Mouse (Mus musculus): ENCODE results near the gene Cpeb3. TPM values are rescaled to one million over a fixed set of nuclear protein-coding genes. Genes with fewer than 3 reads are reported as not detected.

Gene Cpeb3
- polyA plus RNA-seq, 1 experiment from 2014 or later = 11.2 TPM

DNA sequence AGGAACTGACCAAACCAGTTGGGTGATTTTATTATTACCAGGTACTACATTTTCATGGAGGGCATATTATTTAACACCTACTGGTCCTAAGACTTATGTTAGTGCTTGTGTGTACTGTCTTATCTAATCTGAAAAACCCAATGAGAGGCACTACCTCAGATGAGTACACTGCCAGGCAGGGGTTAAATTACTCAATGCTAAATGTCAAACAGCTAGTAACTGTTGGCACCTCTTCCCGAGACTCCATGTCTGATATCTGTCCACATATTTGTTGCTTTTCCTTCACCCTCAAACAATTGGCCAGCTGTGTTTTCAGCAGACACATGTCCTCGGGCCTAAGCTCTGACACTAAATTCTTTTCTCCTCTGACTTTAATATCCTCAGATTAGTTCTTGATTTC is 132.3 kb downstream of the Cpeb3 start:
- no peaks in the 10 kb centered on the region for H3K9me3 ChIP-seq (replicated peaks; ENCODE audit: control insufficient read depth, low read length, poor library complexity, severe bottlenecking)
- no peak overlapping the region for H3K4me3 ChIP-seq (ENCODE audit: low read depth, low read length)
- 69% methylated on average over 2 of the region's 2 CpGs for WGBS
- H3K4me1 ChIP-seq (ENCODE audit: control insufficient read depth, insufficient read depth, low read length) = no peaks in the 10 kb centered on the region
- no peak for ATAC-seq
- H3K27ac ChIP-seq (ENCODE audit: low read length) = no peak overlapping the region
- no peaks in the 10 kb centered on the region for H3K27me3 ChIP-seq (ENCODE audit: control insufficient read depth, insufficient read depth, low read depth, low read length)
- H3K9ac ChIP-seq (ENCODE audit: low read depth, low read length) = no peak overlapping the region
- H3K4me2 ChIP-seq (ENCODE audit: low read length) = no peak overlapping the region
- H3K36me3 ChIP-seq (ENCODE audit: control insufficient read depth, insufficient read depth, low read length) = no peaks in the 10 kb centered on the region

DNA sequence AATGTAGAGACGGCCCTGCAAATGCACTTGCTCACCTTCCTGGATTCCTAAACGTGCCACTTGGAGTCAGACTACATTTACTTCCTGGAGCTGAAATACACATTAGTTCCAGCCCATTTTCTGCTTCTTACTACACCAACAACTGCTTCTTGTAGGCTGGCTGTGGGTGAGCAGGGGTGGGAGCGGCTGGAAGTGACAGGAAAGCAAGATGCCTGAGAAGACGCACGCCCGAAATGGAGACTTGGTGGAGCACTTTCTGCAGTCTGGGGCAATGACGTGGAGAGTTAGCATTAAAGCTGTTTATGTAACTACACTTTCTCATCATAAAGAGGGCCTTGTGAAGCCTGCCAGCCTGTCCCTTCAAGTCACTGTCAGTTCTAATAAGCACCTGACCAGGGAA is 132.7 kb downstream of the Cpeb3 start:
- H3K27me3 ChIP-seq (ENCODE audit: control insufficient read depth, insufficient read depth, low read depth, low read length) = no peaks in the 10 kb centered on the region
- 82% methylated on average over 7 of the region's 7 CpGs for WGBS
- no peak overlapping the region for H3K27ac ChIP-seq (ENCODE audit: low read length)

DNA sequence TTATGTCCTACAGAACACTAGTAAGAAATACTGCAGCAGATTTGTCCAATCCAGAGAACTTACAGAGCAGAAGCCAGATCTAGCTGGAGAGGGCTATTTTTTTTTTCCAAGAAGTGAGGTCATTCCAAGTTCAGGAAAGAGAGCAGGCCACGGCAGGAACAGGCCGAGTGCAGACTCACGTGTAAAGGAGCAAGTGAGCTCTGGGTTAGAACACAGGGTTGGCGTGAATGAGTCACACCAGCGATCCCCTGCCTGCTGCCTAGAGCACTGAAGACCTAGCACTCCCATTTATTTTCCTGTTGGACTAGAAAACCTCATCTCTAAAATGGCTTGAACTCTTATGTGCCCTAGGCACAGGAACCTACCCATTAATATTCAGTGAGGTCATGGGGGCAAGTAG is 133.7 kb downstream of the Cpeb3 start:
- Histone ChIP-seq H3K4me3 (ENCODE audit: low read depth, low read length) (no peak overlapping the region), H3K4me2 (ENCODE audit: low read length) (no peak overlapping the region), H3K27me3 (ENCODE audit: control insufficient read depth, insufficient read depth, low read depth, low read length) (no peaks in the 10 kb centered on the region), H3K36me3 (ENCODE audit: control insufficient read depth, insufficient read depth, low read length) (no peaks in the 10 kb centered on the region), H3K4me1 (ENCODE audit: control insufficient read depth, insufficient read depth, low read length) (no peaks in the 10 kb centered on the region), H3K27ac (ENCODE audit: low read length) (no peak overlapping the region), H3K9ac (ENCODE audit: low read depth, low read length) (no peak overlapping the region), H3K9me3 (replicated peaks; ENCODE audit: control insufficient read depth, low read length, poor library complexity, severe bottlenecking) (no peaks in the 10 kb centered on the region)
- no peak for ATAC-seq
- WGBS = 84% methylated on average over 5 of the region's 5 CpGs

More for the DNA sequence above, 132.7 kb downstream of the Cpeb3 start:
- Histone ChIP-seq H3K9me3 (replicated peaks; ENCODE audit: control insufficient read depth, low read length, poor library complexity, severe bottlenecking) (no peaks in the 10 kb centered on the region), H3K4me2 (ENCODE audit: low read length) (no peak overlapping the region), H3K36me3 (ENCODE audit: control insufficient read depth, insufficient read depth, low read length) (no peaks in the 10 kb centered on the region), H3K4me1 (ENCODE audit: control insufficient read depth, insufficient read depth, low read length) (no peaks in the 10 kb centered on the region), H3K9ac (ENCODE audit: low read depth, low read length) (no peak overlapping the region), H3K4me3 (ENCODE audit: low read depth, low read length) (no peak overlapping the region)
- no peak for ATAC-seq

DNA sequence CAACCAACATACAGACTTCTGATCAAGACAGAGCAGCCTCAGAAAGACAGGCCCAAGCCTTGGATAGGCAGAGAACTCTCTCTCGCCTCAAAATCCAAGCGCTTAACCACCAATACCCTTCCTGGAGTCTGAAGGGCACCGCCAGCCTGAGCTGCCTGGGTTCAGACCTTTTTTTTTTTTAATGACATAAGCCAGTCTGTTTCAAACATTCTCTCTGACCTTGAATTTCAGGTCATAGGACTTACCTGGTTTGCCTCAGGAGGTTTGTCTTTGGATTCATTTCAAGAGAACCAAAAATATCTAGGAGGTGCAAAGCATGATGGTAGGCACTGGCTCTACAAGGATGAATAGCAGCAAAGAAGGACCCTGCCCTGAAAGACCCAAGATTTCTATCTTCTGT is 134.1 kb downstream of the Cpeb3 start:
- no peaks in the 10 kb centered on the region for H3K4me1 ChIP-seq (ENCODE audit: control insufficient read depth, insufficient read depth, low read length)
- WGBS = 99% methylated on average over 3 of the region's 3 CpGs
- ATAC-seq = no peak

DNA sequence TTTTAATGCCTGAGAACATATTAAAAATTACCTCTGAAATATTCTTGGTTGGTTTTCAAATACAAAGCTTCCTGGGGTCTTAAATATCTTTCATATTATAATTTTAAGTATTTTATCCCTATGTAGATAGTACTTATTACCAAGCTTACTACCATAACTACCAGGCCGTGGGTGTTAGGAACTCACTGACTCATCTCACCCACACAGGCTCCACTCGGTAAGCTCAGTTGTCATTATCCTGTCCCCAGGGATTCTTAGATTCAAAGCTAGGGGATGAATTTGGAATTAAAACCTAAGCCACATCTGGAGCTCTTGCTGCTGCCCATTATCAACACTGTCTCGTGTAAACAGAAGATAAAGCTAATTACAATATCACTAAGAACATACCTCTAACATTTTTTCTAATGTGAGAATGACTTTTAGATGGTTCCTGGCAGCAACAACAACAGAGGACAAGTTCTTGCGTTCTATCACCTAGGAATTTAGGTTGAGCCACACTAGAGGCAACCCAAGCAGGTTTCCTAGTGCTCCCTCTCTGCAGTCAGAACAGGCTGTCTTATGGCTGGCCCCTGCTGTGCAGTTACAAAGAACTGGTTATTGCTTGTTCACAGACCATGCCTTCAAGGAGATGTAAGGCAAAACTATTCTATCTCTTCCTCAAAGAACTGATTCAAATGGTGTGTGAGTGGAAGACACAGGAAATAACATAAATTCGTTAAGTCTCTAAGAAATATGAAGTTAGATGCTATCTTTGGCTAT is 135.4 kb downstream of the Cpeb3 start:
- 41% methylated on average over 5 of the region's 5 CpGs for WGBS
- no peak overlapping the region for H3K9ac ChIP-seq (ENCODE audit: low read depth, low read length)
- H3K9me3 ChIP-seq (replicated peaks; ENCODE audit: control insufficient read depth, low read length, poor library complexity, severe bottlenecking) = no peaks in the 10 kb centered on the region
- ATAC-seq = peak; percentile 32; the same call in 1 of the 2 replicates
- H3K4me1 ChIP-seq (ENCODE audit: control insufficient read depth, insufficient read depth, low read length) = no peaks in the 10 kb centered on the region
- H3K4me3 ChIP-seq (ENCODE audit: low read depth, low read length) = no peak overlapping the region
- no peak overlapping the region for H3K27ac ChIP-seq (ENCODE audit: low read length)
- no peaks in the 10 kb centered on the region for H3K27me3 ChIP-seq (ENCODE audit: control insufficient read depth, insufficient read depth, low read depth, low read length)
- no peak overlapping the region for H3K4me2 ChIP-seq (ENCODE audit: low read length)
- H3K36me3 ChIP-seq (ENCODE audit: control insufficient read depth, insufficient read depth, low read length) = no peaks in the 10 kb centered on the region

More for the DNA sequence above, 134.1 kb downstream of the Cpeb3 start:
- H3K4me3 ChIP-seq (ENCODE audit: low read depth, low read length) = no peak overlapping the region
- H3K27me3 ChIP-seq (ENCODE audit: control insufficient read depth, insufficient read depth, low read depth, low read length) = no peaks in the 10 kb centered on the region
- H3K9me3 ChIP-seq (replicated peaks; ENCODE audit: control insufficient read depth, low read length, poor library complexity, severe bottlenecking) = no peaks in the 10 kb centered on the region
- no peak overlapping the region for H3K27ac ChIP-seq (ENCODE audit: low read length)
- no peak overlapping the region for H3K4me2 ChIP-seq (ENCODE audit: low read length)
- no peak overlapping the region for H3K9ac ChIP-seq (ENCODE audit: low read depth, low read length)
- H3K36me3 ChIP-seq (ENCODE audit: control insufficient read depth, insufficient read depth, low read length) = no peaks in the 10 kb centered on the region

DNA sequence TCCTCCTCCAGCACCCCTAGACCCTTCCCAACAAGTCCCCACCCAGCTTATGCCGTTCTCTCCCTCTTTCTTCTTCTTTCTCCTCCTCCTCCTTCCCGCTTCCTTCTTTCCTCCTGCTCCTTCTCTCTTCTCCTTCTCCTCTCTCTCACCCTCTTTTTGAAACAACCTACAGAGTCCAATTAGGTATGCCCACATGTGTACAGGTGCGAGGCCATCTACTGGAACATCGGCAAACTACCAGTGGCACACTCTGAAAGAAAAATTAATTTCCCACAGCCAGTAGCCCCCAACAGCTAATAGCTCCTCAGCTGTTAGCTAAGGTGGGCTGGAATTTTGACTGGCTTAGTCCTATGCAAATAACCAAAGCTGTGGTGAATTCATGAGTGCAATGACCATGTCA is 139.2 kb downstream of the Cpeb3 start:
- H3K9ac ChIP-seq (ENCODE audit: low read depth, low read length) = no peak overlapping the region
- H3K9me3 ChIP-seq (replicated peaks; ENCODE audit: control insufficient read depth, low read length, poor library complexity, severe bottlenecking) = no peaks in the 10 kb centered on the region
- no peaks in the 10 kb centered on the region for H3K36me3 ChIP-seq (ENCODE audit: control insufficient read depth, insufficient read depth, low read length)
- H3K4me2 ChIP-seq (ENCODE audit: low read length) = no peak overlapping the region
- no peaks in the 10 kb centered on the region for H3K27me3 ChIP-seq (ENCODE audit: control insufficient read depth, insufficient read depth, low read depth, low read length)
- no peak overlapping the region for H3K27ac ChIP-seq (ENCODE audit: low read length)
- H3K4me1 ChIP-seq (ENCODE audit: control insufficient read depth, insufficient read depth, low read length) = no peaks in the 10 kb centered on the region
- H3K4me3 ChIP-seq (ENCODE audit: low read depth, low read length) = no peak overlapping the region
- ATAC-seq = no peak
- 91% methylated on average over 4 of the region's 4 CpGs for WGBS

DNA sequence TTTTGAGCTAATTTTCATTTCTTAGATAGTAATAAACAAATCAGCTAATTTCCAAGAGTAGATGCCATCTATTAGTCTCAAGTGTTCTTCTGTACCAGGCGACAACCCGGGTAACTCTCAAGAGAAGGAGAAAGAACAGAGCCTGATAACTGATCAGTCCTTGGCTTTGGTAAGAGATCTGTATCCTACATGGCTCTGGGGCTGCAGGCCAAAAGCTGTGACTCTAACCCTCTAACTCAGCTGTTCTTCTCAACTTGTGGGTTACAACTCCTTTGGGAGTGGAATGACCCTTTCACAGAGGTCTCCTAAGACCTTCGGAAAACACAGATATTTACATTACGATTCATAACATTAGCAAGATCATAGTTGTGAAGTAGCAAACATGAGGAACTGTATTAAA is 148.3 kb downstream of the Cpeb3 start:
- 93% methylated on average over 4 of the region's 4 CpGs for WGBS
- Histone ChIP-seq H3K4me2 (ENCODE audit: low read length) (no peak overlapping the region), H3K4me1 (ENCODE audit: control insufficient read depth, insufficient read depth, low read length) (no peaks in the 10 kb centered on the region)

DNA sequence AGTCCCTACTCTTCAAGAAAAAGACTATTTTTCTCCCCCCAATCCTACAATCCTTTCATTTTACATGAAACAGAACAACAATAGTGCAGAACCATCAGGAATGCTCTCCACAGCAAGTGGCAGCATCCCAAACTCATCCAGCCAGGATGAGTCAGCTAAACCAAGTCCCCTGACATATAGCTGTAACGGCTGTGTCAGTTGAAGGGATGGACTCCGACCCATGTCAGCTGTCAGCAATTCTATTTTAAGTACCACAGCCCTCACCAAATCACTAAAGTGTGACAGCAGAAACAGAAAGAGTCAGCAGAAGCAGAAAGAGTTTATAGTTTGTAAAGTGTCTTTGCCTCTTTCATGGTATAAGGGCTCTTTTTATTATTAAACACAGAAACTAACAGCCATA is 148.8 kb downstream of the Cpeb3 start:
- no peak overlapping the region for H3K4me2 ChIP-seq (ENCODE audit: low read length)
- WGBS = 50% methylated on average over 2 of the region's 2 CpGs
- no peak overlapping the region for H3K27ac ChIP-seq (ENCODE audit: low read length)
- no peaks in the 10 kb centered on the region for H3K9me3 ChIP-seq (replicated peaks; ENCODE audit: control insufficient read depth, low read length, poor library complexity, severe bottlenecking)
- H3K9ac ChIP-seq (ENCODE audit: low read depth, low read length) = no peak overlapping the region
- H3K4me1 ChIP-seq (ENCODE audit: control insufficient read depth, insufficient read depth, low read length) = no peaks in the 10 kb centered on the region
- no peak overlapping the region for H3K4me3 ChIP-seq (ENCODE audit: low read depth, low read length)
- no peaks in the 10 kb centered on the region for H3K36me3 ChIP-seq (ENCODE audit: control insufficient read depth, insufficient read depth, low read length)
- H3K27me3 ChIP-seq (ENCODE audit: control insufficient read depth, insufficient read depth, low read depth, low read length) = no peaks in the 10 kb centered on the region
- no peak for ATAC-seq

More for the DNA sequence above, 148.3 kb downstream of the Cpeb3 start:
- Histone ChIP-seq H3K36me3 (ENCODE audit: control insufficient read depth, insufficient read depth, low read length) (no peaks in the 10 kb centered on the region), H3K9me3 (replicated peaks; ENCODE audit: control insufficient read depth, low read length, poor library complexity, severe bottlenecking) (no peaks in the 10 kb centered on the region), H3K9ac (ENCODE audit: low read depth, low read length) (no peak overlapping the region), H3K4me3 (ENCODE audit: low read depth, low read length) (no peak overlapping the region), H3K27ac (ENCODE audit: low read length) (no peak overlapping the region), H3K27me3 (ENCODE audit: control insufficient read depth, insufficient read depth, low read depth, low read length) (no peaks in the 10 kb centered on the region)
- no peak for ATAC-seq

DNA sequence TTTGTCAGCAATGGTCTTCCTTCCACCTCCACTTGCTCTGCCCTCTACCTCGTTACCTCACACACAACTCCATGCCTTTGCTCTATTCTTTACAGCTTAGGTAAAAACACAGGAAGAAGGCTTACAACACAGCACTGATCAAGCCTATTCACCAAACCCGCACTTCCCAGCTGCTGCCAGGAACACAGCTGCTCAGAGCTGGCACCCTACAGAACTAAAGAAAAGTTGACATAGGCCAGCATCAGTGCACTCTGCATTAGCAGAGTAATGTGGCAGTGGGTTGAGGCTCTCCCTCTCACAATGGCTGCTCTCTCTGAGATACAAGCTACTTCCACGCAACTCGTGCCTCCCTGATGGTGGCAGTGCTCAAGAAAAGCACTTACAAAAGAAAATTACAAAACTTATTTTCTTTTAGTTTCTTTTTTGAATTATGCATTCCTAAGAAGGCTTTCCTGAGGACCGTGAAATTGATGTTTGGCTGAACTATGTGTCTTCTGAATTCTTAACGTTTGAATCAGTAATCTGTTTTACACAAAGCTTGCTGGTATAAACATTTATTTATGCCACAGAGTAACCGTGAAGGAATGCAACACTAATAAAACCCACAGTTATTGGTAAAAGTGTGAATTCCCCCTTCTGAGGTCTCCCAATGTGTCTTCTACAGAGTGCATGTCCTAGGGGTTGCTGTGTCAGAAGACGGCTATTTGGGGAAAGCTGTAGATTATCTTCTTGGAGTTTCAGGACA is 151.1 kb downstream of the Cpeb3 start:
- Histone ChIP-seq H3K4me1 (ENCODE audit: control insufficient read depth, insufficient read depth, low read length) (no peaks in the 10 kb centered on the region), H3K27ac (ENCODE audit: low read length) (no peak overlapping the region), H3K9ac (ENCODE audit: low read depth, low read length) (no peak overlapping the region), H3K4me3 (ENCODE audit: low read depth, low read length) (no peak overlapping the region), H3K4me2 (ENCODE audit: low read length) (no peak overlapping the region), H3K27me3 (ENCODE audit: control insufficient read depth, insufficient read depth, low read depth, low read length) (no peaks in the 10 kb centered on the region), H3K36me3 (ENCODE audit: control insufficient read depth, insufficient read depth, low read length) (0 out of 2 replicates have a peak, but pooled peaks cover 5% of the 10 kb centered on the region), H3K9me3 (replicated peaks; ENCODE audit: control insufficient read depth, low read length, poor library complexity, severe bottlenecking) (no peaks in the 10 kb centered on the region)
- no peak for ATAC-seq
- WGBS = 59% methylated on average over 8 of the region's 8 CpGs

All from midbrain, embryonic 16.5 days (tissue).